Mouse (Mus musculus): ENCODE results near the gene Palld. TPM values are rescaled to one million over a fixed set of nuclear protein-coding genes. Genes with fewer than 3 reads are reported as not detected.

Gene Palld
- polyA plus RNA-seq, 1 experiment from 2014 or later = 84.1 TPM

GRCm38 (mm10) chr8:61515110-61515930 is 387.2 kb downstream of the Palld start:
- no peaks in the 10 kb centered on the region for H3K9me3 ChIP-seq (ENCODE audit: control insufficient read depth, low read length)
- no peak overlapping the region for H3K4me2 ChIP-seq (ENCODE audit: low read depth, low read length)
- no peaks in the 10 kb centered on the region for H3K4me1 ChIP-seq (replicated peaks; ENCODE audit: control insufficient read depth, insufficient read depth, low read length)
- H3K27me3 ChIP-seq (ENCODE audit: control insufficient read depth, insufficient read depth, low read depth, low read length) = no peaks in the 10 kb centered on the region
- H3K4me3 ChIP-seq (ENCODE audit: low read length) = no peak overlapping the region
- ATAC-seq (ENCODE audit: low read depth) = no peak
- no peak overlapping the region for H3K9ac ChIP-seq (ENCODE audit: low read length)
- 94% methylated on average over 24 of the region's 24 CpGs for WGBS
- peaks cover 25% of the 10 kb centered on the region for H3K36me3 ChIP-seq (ENCODE audit: control insufficient read depth, insufficient read depth, low read length)
- H3K27ac ChIP-seq (ENCODE audit: low read length) = no peak overlapping the region

GRCm38 (mm10) chr8:61502277-61502676 is 400.2 kb downstream of the Palld start:
- Histone ChIP-seq H3K27me3 (ENCODE audit: control insufficient read depth, insufficient read depth, low read depth, low read length) (no peaks in the 10 kb centered on the region), H3K9me3 (ENCODE audit: control insufficient read depth, low read length) (no peaks in the 10 kb centered on the region), H3K27ac (ENCODE audit: low read length) (no peak overlapping the region), H3K4me3 (ENCODE audit: low read length) (no peak overlapping the region), H3K9ac (ENCODE audit: low read length) (no peak overlapping the region), H3K4me2 (ENCODE audit: low read depth, low read length) (no peak overlapping the region), H3K36me3 (ENCODE audit: control insufficient read depth, insufficient read depth, low read length) (peaks cover 5% of the 10 kb centered on the region), H3K4me1 (replicated peaks; ENCODE audit: control insufficient read depth, insufficient read depth, low read length) (no peaks in the 10 kb centered on the region)
- no peak for ATAC-seq (ENCODE audit: low read depth)

- Histone ChIP-seq H3K36me3 (ENCODE audit: control insufficient read depth, insufficient read depth, low read length) (peaks cover 5% of the 10 kb centered on the region), H3K9ac (ENCODE audit: low read length) (no peak overlapping the region), H3K4me3 (ENCODE audit: low read length) (no peak overlapping the region), H3K27ac (ENCODE audit: low read length) (no peak overlapping the region), H3K27me3 (ENCODE audit: control insufficient read depth, insufficient read depth, low read depth, low read length) (no peaks in the 10 kb centered on the region), H3K9me3 (ENCODE audit: control insufficient read depth, low read length) (no peaks in the 10 kb centered on the region), H3K4me1 (replicated peaks; ENCODE audit: control insufficient read depth, insufficient read depth, low read length) (no peaks in the 10 kb centered on the region), H3K4me2 (ENCODE audit: low read depth, low read length) (no peak overlapping the region)
- ATAC-seq (ENCODE audit: low read depth) = no peak
- 38% methylated on average over 3 of the region's 3 CpGs for WGBS
Observed at GRCm38 (mm10) chr8:61500914-61501313, 401.6 kb downstream of the Palld start.

GRCm38 (mm10) chr8:61499035-61499434 is 403.5 kb downstream of the Palld start:
- 0 out of 2 replicates have a peak, but pooled peaks have one; percentile 43 for ATAC-seq (ENCODE audit: low read depth)
- H3K4me3 ChIP-seq (ENCODE audit: low read length) = no peak overlapping the region
- 44% methylated on average over 4 of the region's 4 CpGs for WGBS

GRCm38 (mm10) chr8:61497110-61497509 is 405.4 kb downstream of the Palld start:
- H3K27ac ChIP-seq (ENCODE audit: low read length) = no peak overlapping the region
- H3K36me3 ChIP-seq (ENCODE audit: control insufficient read depth, insufficient read depth, low read length) = no peaks in the 10 kb centered on the region; the same call in 1 of the 2 replicates
- 78% methylated on average over 4 of the region's 4 CpGs for WGBS
- no peaks in the 10 kb centered on the region for H3K9me3 ChIP-seq (ENCODE audit: control insufficient read depth, low read length)
- H3K4me1 ChIP-seq (replicated peaks; ENCODE audit: control insufficient read depth, insufficient read depth, low read length) = no peaks in the 10 kb centered on the region
- H3K9ac ChIP-seq (ENCODE audit: low read length) = no peak overlapping the region
- no peak overlapping the region for H3K4me3 ChIP-seq (ENCODE audit: low read length)
- H3K27me3 ChIP-seq (ENCODE audit: control insufficient read depth, insufficient read depth, low read depth, low read length) = no peaks in the 10 kb centered on the region
- H3K4me2 ChIP-seq (ENCODE audit: low read depth, low read length) = no peak overlapping the region
- no peak for ATAC-seq (ENCODE audit: low read depth)

More at GRCm38 (mm10) chr8:61499035-61499434, 403.5 kb downstream of the Palld start:
- Histone ChIP-seq H3K9ac (ENCODE audit: low read length) (no peak overlapping the region), H3K27me3 (ENCODE audit: control insufficient read depth, insufficient read depth, low read depth, low read length) (no peaks in the 10 kb centered on the region), H3K4me2 (ENCODE audit: low read depth, low read length) (no peak overlapping the region), H3K36me3 (ENCODE audit: control insufficient read depth, insufficient read depth, low read length) (peaks cover 5% of the 10 kb centered on the region), H3K9me3 (ENCODE audit: control insufficient read depth, low read length) (no peaks in the 10 kb centered on the region), H3K27ac (ENCODE audit: low read length) (no peak overlapping the region), H3K4me1 (replicated peaks; ENCODE audit: control insufficient read depth, insufficient read depth, low read length) (no peaks in the 10 kb centered on the region)

GRCm38 (mm10) chr8:61488631-61489030 is 413.9 kb downstream of the Palld start:
- no peak overlapping the region for H3K27ac ChIP-seq (ENCODE audit: low read length)
- no peak for ATAC-seq (ENCODE audit: low read depth)
- H3K36me3 ChIP-seq (ENCODE audit: control insufficient read depth, insufficient read depth, low read length) = no peaks in the 10 kb centered on the region; the same call in 1 of the 2 replicates
- peak overlapping the region; percentile 89; the same call in 1 of the 2 replicates for H3K9ac ChIP-seq (ENCODE audit: low read length)
- H3K9me3 ChIP-seq (ENCODE audit: control insufficient read depth, low read length) = no peaks in the 10 kb centered on the region
- 89% methylated on average over 8 of the region's 8 CpGs for WGBS
- no peaks in the 10 kb centered on the region for H3K27me3 ChIP-seq (ENCODE audit: control insufficient read depth, insufficient read depth, low read depth, low read length)
- H3K4me2 ChIP-seq (ENCODE audit: low read depth, low read length) = peak overlapping the region; percentile 65
- H3K4me1 ChIP-seq (replicated peaks; ENCODE audit: control insufficient read depth, insufficient read depth, low read length) = no peaks in the 10 kb centered on the region
- H3K4me3 ChIP-seq (ENCODE audit: low read length) = no peak overlapping the region; the same call in 1 of the 2 replicates

GRCm38 (mm10) chr8:61487597-61488156 is 414.8 kb downstream of the Palld start, which contains the start of gene Cbr4:
Cbr4 (plus strand) TSS chr8:61487734.
- peak; percentile 98 for ATAC-seq (ENCODE audit: low read depth)
- Histone ChIP-seq H3K9ac (ENCODE audit: low read length) (peak within 1 kb of the TSS; percentile 89), H3K4me3 (ENCODE audit: low read length) (peak within 1 kb of the TSS; percentile 75), H3K27me3 (ENCODE audit: control insufficient read depth, insufficient read depth, low read depth, low read length) (no peaks in the 10 kb centered on the region), H3K9me3 (ENCODE audit: control insufficient read depth, low read length) (no peaks in the 10 kb centered on the region), H3K4me1 (replicated peaks; ENCODE audit: control insufficient read depth, insufficient read depth, low read length) (no peaks in the 10 kb centered on the region), H3K27ac (ENCODE audit: low read length) (peak within 1 kb of the TSS; percentile 95), H3K4me2 (ENCODE audit: low read depth, low read length) (peak within 1 kb of the TSS; percentile 65), H3K36me3 (ENCODE audit: control insufficient read depth, insufficient read depth, low read length) (no peaks in the 10 kb centered on the region; the same call in 1 of the 2 replicates)
- under 1% methylated on average over 29 of the region's 29 CpGs for WGBS

GRCm38 (mm10) chr8:61486923-61487529 is 415.5 kb downstream of the Palld start:
- 93% methylated on average over 2 of the region's 2 CpGs for WGBS
- Histone ChIP-seq H3K27me3 (ENCODE audit: control insufficient read depth, insufficient read depth, low read depth, low read length) (no peaks in the 10 kb centered on the region), H3K36me3 (ENCODE audit: control insufficient read depth, insufficient read depth, low read length) (no peaks in the 10 kb centered on the region; the same call in 1 of the 2 replicates), H3K4me2 (ENCODE audit: low read depth, low read length) (no peak overlapping the region), H3K4me3 (ENCODE audit: low read length) (peak overlapping the region; percentile 75; the same call in 1 of the 2 replicates), H3K9me3 (ENCODE audit: control insufficient read depth, low read length) (no peaks in the 10 kb centered on the region), H3K4me1 (replicated peaks; ENCODE audit: control insufficient read depth, insufficient read depth, low read length) (no peaks in the 10 kb centered on the region), H3K27ac (ENCODE audit: low read length) (no peak overlapping the region), H3K9ac (ENCODE audit: low read length) (no peak overlapping the region)
- ATAC-seq (ENCODE audit: low read depth) = no peak; the same call in 1 of the 2 replicates
